Mouse (Mus musculus) midbrain, postnatal 0 days (tissue): ENCODE measurements at regions not wholly inside any gene's neighbourhood (a gene's known extent, or its start where the extent isn't known, plus 50 kb on each side); places are given as distances from the start of the nearest gene placed in this dataset.
A peak's percentile ranks its signal among the peaks of the same experiment; 100 is the strongest.

Experiments
- ATAC-seq: fragments of 200-750 bp; cut with Nextera tagmentation; 2 replicates; pipeline ENCODE4 v1.8.0; 2017; ENCODE audit warnings: moderate number of reproducible peaks, mild to moderate bottlenecking, moderate TSS enrichment, moderate library complexity; ENCODE audit not compliant: low FRiP score
- DNase-seq: peaks from one replicate; pipeline ENCODE4 v3.0.0-alpha.2; 2015; ENCODE audit warnings: low spot score
- H3K27ac ChIP-seq: fragments of 300-500 bp; sonication (generic); 2 replicates; pipeline ENCODE4 v1.5.1; 2014; ENCODE audit warnings: low read depth, mild to moderate bottlenecking, low read length, mixed read lengths
- H3K27me3 ChIP-seq: fragments of 300-500 bp; sonication (generic); 2 replicates; pipeline ENCODE4 v1.6.1; 2014; ENCODE audit warnings: low read length, control low read depth, mixed read lengths; ENCODE audit not compliant: insufficient read depth
- H3K36me3 ChIP-seq: fragments of 300-500 bp; sonication (generic); 2 replicates; pipeline ENCODE4 v1.6.1; 2014; ENCODE audit warnings: low read length, control low read depth, mixed read lengths; ENCODE audit not compliant: insufficient read depth
- H3K4me1 ChIP-seq: fragments of 300-500 bp; sonication (generic); 2 replicates; pipeline ENCODE4 v1.6.1; 2014; ENCODE audit warnings: mild to moderate bottlenecking, control low read depth, antibody characterized with exemption, low read length, mixed read lengths; ENCODE audit not compliant: insufficient read depth
- H3K4me2 ChIP-seq: fragments of 300-500 bp; sonication (generic); 2 replicates; pipeline ENCODE4 v1.6.1; 2014; ENCODE audit warnings: low read depth, mild to moderate bottlenecking, low read length, mixed read lengths; ENCODE audit not compliant: poor library complexity, severe bottlenecking
- H3K4me3 ChIP-seq: fragments of 300-500 bp; sonication (generic); 2 replicates; pipeline ENCODE4 v1.5.1; 2014; ENCODE audit warnings: low read depth, mild to moderate bottlenecking, low read length, moderate library complexity
- H3K9ac ChIP-seq: fragments of 300-500 bp; sonication (generic); replicated peaks from 2 replicates; pipeline ENCODE4 v1.6.1; 2014; ENCODE audit warnings: mild to moderate bottlenecking, low read length, moderate library complexity, mixed read lengths; ENCODE audit not compliant: poor library complexity, severe bottlenecking
- H3K9me3 ChIP-seq: fragments of 300-500 bp; sonication (generic); 2 replicates; pipeline ENCODE4 v1.6.1; 2016; ENCODE audit warnings: low read length, control low read depth
- CTCF ChIP-seq: IDR thresholded peaks from 2 replicates; pipeline ENCODE4 v1.5.1; 2016; ENCODE audit warnings: antibody characterized with exemption, mild to moderate bottlenecking
- WGBS: fragments of 180-500 bp; shearing (Covaris S2); extraction: QIAGEN DNeasy Blood & Tissue Kit; methylation state at CpG from one replicate; pipeline ENCODE4 v1.1.7; 2014; 5-methylcytosine and 5-hydroxymethylcytosine counted together

DNA sequence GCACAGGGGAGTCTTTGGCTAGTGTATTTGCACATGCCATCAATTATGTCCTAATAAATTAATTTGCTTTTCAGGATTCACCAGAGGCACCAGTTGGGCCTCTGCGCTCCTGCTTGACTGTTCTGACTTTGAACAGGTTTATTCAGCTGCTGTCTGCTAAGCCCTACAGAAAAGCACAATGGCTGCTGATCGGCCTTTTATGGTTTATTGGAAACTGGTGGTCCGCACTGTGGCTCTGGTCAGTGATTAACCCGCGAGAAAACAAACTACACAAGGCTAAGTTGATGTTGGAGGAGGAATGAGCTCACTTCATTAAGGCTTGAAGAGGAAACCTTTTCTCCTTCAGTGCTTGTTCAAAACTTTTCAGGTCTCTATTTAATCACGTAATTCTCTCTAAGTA is 208.4 kb upstream of the Gpr101 start:
- Histone ChIP-seq H3K27me3 (no peaks in the 10 kb centered on the region), H3K4me2 (no peak overlapping the region), H3K27ac (no peak overlapping the region), H3K4me1 (no peaks in the 10 kb centered on the region), H3K36me3 (no peaks in the 10 kb centered on the region), H3K4me3 (no peak overlapping the region), H3K9ac (no peak overlapping the region), H3K9me3 (no peaks in the 10 kb centered on the region)
- DNase-seq, result no peak
- ATAC-seq, result no peak
- TF ChIP-seq CTCF, result no peak
- 35% methylated on average over 6 of the region's 6 CpGs for WGBS

DNA sequence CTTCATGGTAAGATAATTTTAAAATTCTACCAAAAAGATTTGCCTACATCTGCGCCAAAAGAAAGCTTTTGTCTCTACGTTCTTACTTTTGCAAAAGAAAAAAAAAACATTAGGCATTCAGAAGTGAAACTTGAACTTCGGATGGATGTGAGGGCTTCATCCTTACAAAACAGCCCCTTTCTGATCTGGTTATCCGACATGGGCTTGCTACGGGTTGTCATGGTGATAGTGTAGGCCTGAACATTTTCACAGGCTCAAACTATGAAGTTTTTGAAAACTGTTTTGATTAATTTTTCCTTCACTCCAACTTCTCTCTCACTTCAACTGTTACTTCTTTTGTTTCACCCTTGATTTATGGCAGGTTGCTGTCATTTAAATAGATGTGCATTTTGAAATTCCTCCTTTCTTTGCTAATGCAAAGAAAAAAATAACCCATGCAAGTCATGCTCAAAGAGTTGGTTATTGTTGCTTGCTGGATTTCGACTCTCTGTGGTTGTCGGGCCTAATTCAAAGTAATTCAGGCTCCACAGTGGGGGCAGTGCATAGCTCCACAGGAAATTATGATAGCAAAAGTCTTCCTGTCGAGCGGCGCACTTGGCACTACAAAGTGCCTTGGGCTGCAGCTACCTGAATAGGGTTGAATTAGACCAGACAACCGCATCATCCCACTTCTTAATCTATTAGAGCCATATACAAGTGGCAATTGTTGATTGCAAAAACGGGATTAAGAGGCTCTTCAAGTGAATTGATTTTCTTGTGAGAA is 205.7 kb upstream of the Gpr101 start:
- H3K9ac ChIP-seq, result no peak overlapping the region
- H3K4me3 ChIP-seq, result no peak overlapping the region
- no peaks in the 10 kb centered on the region for H3K9me3 ChIP-seq
- DNase-seq (no peak), ATAC-seq (no peak)
- H3K36me3 ChIP-seq, result no peaks in the 10 kb centered on the region
- no peaks in the 10 kb centered on the region for H3K4me1 ChIP-seq
- H3K27me3 ChIP-seq, result no peaks in the 10 kb centered on the region
- H3K27ac ChIP-seq, result no peak overlapping the region
- 38% methylated on average over 12 of the region's 12 CpGs for WGBS
- no peak overlapping the region for H3K4me2 ChIP-seq
- no peak for TF ChIP-seq CTCF

DNA sequence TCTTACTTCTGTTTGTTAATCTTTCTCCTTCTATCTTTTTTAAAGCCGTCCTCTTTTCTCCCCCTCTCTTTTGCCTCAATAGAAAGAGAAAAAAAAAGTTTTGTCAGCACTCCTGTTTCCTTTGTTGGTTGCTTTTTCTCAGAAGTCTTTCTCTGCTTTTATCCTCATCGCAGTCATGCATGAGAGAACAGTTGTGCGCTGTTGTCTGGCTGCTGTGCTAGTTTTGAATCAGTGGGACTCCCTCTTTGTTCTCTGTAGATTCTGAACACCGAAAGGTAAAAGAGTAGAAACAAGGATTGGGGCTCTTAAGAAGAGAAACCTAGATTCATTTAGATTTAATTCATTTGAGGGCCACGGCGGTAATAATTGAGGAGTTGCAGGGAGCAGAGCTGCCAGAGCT is 204.9 kb upstream of the Gpr101 start:
- Histone ChIP-seq H3K36me3 (no peaks in the 10 kb centered on the region), H3K27me3 (no peaks in the 10 kb centered on the region), H3K4me2 (no peak overlapping the region), H3K4me1 (no peaks in the 10 kb centered on the region), H3K27ac (no peak overlapping the region), H3K9me3 (no peaks in the 10 kb centered on the region), H3K4me3 (no peak overlapping the region), H3K9ac (no peak overlapping the region)
- ATAC-seq (no peak), DNase-seq (no peak)
- no peak for TF ChIP-seq CTCF
- WGBS, result 40% methylated on average over 6 of the region's 6 CpGs

DNA sequence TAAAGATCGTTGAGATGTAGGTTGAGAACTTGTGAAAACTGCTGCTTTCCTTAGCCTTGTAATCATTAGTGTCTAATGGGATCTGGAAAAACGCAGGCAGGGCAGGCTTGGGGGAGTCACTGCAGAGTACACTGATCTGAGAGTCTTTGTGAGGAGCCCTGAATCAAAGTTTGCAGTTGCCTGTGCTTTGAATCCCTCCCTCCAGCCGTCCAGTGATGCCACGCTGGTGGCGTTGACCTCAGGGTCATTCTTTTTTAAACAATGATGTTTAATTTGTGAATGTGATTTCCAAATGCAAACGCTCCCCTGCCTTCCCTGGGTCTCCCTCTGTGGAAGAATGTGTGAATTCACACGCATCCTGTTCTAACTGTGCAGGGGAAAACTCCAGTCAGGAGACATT is 204.4 kb upstream of the Gpr101 start:
- H3K4me2 ChIP-seq, result no peak overlapping the region

DNA sequence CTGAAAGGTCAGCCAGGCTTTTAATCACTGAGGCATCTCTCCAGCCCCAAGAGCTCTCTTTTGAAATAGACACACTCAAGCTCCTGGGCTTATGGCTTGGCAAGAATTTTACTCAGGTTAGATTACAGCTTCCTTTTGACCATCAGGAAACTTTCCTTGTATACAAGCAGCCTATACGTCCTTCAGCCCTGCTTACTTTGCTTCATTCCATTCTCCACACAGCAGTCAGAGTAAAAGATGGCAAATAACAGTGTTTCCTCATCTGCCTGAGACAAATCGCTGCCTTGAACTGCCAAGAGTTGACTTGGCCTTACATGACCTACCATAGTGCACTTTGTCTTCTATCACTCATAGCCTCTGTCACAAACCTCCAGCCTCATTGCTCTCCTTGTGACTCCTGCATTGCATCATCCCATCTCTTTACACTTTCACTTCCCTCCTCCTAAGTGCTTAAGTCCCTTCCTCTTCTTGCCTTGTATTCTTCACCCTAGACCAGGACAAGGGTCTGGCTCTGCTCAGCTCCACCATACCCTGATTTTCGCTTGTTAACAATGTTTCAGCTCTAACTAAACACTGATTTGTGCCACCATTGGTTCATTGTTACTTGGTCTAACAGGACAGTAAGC is 203.2 kb upstream of the Gpr101 start:
- Histone ChIP-seq H3K4me1 (no peaks in the 10 kb centered on the region), H3K36me3 (no peaks in the 10 kb centered on the region), H3K4me3 (no peak overlapping the region), H3K27ac (no peak overlapping the region), H3K9me3 (no peaks in the 10 kb centered on the region), H3K27me3 (no peaks in the 10 kb centered on the region), H3K9ac (no peak overlapping the region), H3K4me2 (no peak overlapping the region)
- TF ChIP-seq CTCF, result no peak
- 65% methylated on average over 3 of the region's 3 CpGs for WGBS
- no peak for ATAC-seq
- no peak for DNase-seq

More for the DNA sequence above, 204.4 kb upstream of the Gpr101 start:
- H3K27me3 ChIP-seq, result no peaks in the 10 kb centered on the region
- 29% methylated on average over 7 of the region's 7 CpGs for WGBS
- ATAC-seq (no peak), DNase-seq (no peak)
- no peak overlapping the region for H3K4me3 ChIP-seq
- H3K9me3 ChIP-seq, result no peaks in the 10 kb centered on the region
- no peak overlapping the region for H3K27ac ChIP-seq
- no peaks in the 10 kb centered on the region for H3K36me3 ChIP-seq
- H3K9ac ChIP-seq, result no peak overlapping the region
- no peaks in the 10 kb centered on the region for H3K4me1 ChIP-seq
- no peak for TF ChIP-seq CTCF

DNA sequence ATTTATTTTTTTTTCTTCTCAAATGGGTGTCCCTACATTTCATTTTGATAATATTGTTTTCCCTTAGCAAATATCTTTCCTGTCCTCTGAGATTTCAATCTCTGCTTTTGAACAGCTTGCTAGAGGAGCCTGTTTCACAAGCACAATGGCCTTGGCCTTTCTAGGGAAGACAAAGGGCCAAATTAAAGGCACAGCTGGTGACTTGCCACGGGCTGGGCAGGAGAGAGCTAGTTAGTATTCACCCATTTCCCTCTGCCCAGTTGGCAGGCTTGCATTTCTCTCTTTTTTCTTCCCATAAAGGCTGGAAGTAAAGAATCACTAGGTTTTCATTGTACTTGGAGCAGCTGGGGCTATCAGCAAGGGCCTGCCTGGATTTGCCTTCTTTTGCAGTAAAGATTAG is 188.9 kb upstream of the Gpr101 start:
- no peak for ATAC-seq
- H3K4me1 ChIP-seq, result no peaks in the 10 kb centered on the region
- 26% methylated on average over 1 of the region's 1 CpGs for WGBS
- H3K4me2 ChIP-seq, result no peak overlapping the region
- H3K9me3 ChIP-seq, result no peaks in the 10 kb centered on the region
- peak; percentile 37 for DNase-seq
- TF ChIP-seq CTCF, result no peak
- H3K9ac ChIP-seq, result no peak overlapping the region
- H3K4me3 ChIP-seq, result no peak overlapping the region
- no peak overlapping the region for H3K27ac ChIP-seq
- no peaks in the 10 kb centered on the region for H3K27me3 ChIP-seq
- no peaks in the 10 kb centered on the region for H3K36me3 ChIP-seq
